Mouse (Mus musculus) layer of hippocampus, postnatal 36 days (tissue): ENCODE measurements around the gene Elp4. TPM values are rescaled to one million over a fixed set of nuclear protein-coding genes. Genes with fewer than 3 reads are reported as not detected.

ENCODE experiments used
- DNase-seq, 2 experiments: peaks; one replicate each; pipeline ENCODE4 v3.0.0; 2022
- total RNA-seq, 2 experiments: library from RNA; stranded (reverse); gene quantifications; 2 replicates each; pipeline ENCODE4 v1.2.3; 2021

Gene Elp4
- total RNA-seq, 2 experiments from 2014 or later, result 16.1 to 19.4 TPM

DNA sequence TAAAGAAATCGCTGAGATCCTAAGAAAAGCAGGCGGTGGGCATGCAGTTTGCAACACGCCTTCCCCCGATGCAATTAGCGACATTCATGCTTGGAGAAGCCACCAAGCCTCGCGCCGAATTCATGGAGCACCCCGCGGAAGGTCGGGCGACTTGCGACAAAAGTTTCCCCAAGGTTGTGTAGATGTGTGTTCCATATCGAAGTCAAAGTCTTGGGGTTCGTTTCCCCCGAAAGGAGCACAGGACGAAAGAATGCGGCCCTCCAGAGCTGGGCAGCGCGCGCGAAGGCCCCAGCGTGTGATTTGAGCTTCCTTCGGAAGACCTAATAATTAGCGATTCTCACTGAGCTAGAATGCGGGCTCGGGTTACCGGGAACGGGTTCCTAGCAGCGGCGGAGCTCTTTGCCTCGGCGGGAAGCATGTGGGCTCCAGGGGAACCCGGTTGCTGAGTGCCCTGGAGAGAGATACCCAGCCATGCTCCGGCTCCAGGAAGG, 234.9 kb downstream of the Elp4 start:
- no peak for DNase-seq

DNA sequence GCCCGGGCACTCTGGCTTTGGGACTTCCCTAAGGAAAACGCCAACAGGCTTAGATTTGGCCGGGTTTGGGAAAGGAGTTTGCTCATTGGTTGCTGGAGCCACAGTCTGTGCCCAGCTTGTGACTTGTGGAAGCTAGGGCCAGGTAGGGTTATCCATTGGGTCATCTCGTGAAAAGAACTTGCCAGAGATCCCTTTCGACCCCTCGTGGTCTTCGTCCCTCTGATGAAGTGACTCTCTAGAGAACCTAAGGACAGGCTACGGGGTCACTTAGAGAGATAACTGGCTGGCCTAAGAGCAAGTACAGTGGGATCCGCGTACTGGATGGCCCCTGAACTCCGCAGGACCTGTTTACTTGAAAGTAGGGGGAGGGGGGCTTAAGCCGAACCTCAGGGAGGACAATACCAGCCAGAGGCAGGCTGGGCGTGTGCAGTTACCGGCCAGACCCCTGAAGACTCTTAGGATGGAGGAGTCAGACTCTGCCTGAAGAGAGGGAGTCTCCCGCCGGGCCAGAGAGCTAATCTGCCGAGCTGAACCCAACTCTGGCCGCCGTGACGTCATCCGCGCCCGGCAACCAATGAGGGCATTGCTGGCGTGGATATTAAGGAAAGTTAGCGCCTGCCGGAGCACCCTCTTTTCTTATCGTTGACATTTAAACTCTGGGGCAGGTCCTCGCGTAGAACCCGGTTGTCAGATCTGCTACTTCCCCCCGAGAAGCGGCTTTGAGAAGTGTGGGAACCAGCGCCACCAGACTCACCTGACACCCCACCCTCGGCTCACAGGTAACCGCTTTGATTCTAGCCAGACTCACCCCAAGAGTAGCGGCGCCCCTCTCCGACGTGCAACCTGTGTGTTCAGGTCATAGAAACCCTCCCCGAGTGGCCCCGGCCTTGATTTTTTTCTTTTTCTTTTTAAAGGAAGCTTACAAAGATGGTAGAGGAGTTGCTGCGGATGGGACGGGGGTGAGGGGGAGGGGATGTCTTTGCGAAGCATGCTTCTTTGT, 235.8 kb downstream of the Elp4 start, which contains the start of gene Pax6:
TSS of gene Pax6 (plus strand) at position 630 of the 1,000 bp plus-strand sequence.
- no peak for DNase-seq

GRCm38 (mm10) chr2:105667626-105667950, 236.8 kb downstream of the Elp4 start:
- DNase-seq, result no peak

- no peak for DNase-seq
Observed at GRCm38 (mm10) chr2:105666763-105667625, 237.4 kb downstream of the Elp4 start.

DNA sequence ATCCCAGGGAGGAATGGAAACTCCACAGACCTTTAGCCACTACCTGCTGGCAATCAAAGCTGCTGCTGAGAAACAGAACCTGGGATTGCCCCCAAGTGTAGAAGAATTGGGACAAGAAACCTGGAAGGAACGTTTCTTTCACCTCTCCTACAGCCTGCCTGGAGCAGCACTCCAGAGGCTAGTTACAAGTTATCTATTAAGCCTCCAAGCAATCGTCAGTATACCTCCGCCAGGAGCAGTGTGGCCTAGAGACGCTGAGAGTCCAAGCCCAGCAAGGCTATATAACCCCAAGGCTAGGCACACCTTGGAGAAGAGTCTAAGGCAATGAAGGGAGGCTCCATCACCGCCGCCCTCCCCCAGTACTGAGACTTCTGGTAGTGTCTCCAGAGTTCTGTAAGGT, 238.0 kb downstream of the Elp4 start:
- no peak for DNase-seq

- no peak for DNase-seq
Observed at GRCm38 (mm10) chr2:105665491-105666250, 238.7 kb downstream of the Elp4 start.

- no peak for DNase-seq
Observed at GRCm38 (mm10) chr2:105664996-105665395, 239.4 kb downstream of the Elp4 start.

- DNase-seq, result no peak
Observed at GRCm38 (mm10) chr2:105663101-105663511, 241.3 kb downstream of the Elp4 start.

DNA sequence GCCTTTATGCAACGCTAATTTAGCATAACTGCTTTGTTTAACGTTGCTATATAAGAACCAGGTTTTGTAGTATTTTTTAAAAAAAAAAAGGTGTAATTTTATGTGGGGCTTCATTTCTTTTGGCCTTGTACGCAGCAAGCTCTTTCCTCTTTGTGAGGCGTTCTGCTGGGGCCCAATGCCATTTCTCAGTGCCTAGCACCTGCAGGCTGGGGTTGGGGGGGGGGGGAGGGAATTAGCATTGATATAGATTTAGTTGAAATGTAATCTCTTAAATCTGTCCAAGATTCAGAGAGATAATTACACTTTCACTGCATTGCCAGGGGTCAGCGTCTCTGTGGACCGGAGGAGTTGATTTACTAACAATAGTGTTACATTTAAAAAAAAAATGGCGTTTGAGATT, 241.8 kb downstream of the Elp4 start:
- DNase-seq, result no peak

DNA sequence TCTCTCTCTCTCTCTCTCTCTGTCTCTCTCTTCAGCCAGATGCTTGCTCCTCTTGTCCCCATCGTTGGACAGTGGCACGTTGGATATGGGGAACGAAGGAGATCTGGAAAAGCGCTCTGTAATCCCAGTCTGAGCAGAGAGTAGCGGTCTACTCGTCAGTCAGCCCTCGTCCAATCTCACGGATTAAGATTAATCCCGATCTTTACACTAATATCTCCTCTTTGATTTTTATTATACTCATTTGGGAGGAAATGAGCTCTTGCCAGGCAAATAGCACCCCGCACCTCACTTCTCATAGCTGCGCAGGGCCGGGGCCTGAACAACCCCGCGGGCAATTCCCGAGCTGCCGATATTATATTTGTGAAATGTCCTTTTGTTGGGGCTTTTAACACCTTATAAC, 242.2 kb downstream of the Elp4 start:
- no peak for DNase-seq

GRCm38 (mm10) chr2:105661623-105662066, 242.7 kb downstream of the Elp4 start:
- no peak for DNase-seq

GRCm38 (mm10) chr2:105660874-105661622, 243.3 kb downstream of the Elp4 start:
- no peak for DNase-seq

DNA sequence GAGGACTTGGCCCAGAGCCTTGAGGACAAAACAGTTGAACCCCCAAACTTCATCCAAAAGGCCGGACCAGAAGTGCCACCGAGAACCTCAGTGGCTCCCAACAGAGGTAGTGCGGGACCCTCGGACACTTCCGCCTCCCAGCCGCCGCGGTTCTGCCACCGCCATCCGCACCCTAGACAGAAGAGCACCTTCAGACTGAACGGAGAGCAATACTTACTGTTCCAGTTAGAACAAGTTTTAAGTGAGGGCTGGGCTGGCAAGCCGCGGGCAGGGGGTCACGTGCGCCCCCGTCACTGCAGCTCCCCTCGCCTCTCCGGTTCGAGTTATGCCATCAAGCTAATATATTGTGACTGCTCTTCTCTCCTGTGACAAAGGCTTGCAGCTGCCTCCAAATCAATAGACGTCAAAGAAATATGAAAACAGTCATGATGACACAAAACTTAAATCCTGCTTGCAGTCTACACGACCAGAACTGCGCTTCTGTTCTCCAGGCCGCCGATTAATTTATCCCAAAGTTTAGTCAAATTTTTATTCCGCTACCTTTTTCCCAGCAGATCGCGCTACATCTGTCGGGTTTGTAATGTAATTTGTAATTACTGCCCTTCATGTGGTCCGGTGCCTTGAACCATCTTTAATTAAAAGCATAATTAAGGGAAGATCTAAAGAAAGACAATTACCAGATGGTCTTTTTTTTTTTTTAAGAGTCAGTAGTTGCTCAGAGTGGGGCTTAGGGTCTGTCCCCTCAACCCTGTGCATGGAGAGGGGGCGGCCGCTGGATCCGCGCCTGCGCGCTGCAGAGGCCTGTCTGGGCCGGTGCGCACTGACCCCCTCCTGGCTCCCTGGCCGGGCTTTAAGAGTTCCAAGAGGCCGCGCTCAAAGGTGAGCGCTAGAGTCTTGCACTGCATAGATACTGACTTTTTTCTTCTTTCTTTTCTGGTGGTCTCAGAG, 244.2 kb downstream of the Elp4 start:
- no peak for DNase-seq

- DNase-seq, result no peak
Observed at GRCm38 (mm10) chr2:105659350-105659749, 245.0 kb downstream of the Elp4 start.

GRCm38 (mm10) chr2:105656456-105656855, 247.9 kb downstream of the Elp4 start:
- DNase-seq, result no peak

Other genes starting within 250 kb of the Elp4 start
- gene Pax6, start 235.7 kb downstream of the Elp4 start, total RNA-seq, result 1 to 10 TPM; 8.9 to 9.4 TPM
- 10 to 100 TPM; 30.9 to 34.1 TPM for gene Immp1l, start 74 bp upstream of the Elp4 start, total RNA-seq
- 10 to 100 TPM; 24.1 to 28.1 TPM for gene Dnajc24, start 99.0 kb upstream of the Elp4 start, total RNA-seq